Mouse (Mus musculus): ENCODE results near the gene Nxf1. TPM values are rescaled to one million over a fixed set of nuclear protein-coding genes. Genes with fewer than 3 reads are reported as not detected.
A peak's percentile ranks its signal among the peaks of the same experiment; 100 is the strongest.
"Not testable (repeated sequence)": the region's sequence is repeated elsewhere in the genome, so short reads cannot be mapped to it uniquely, and the experiment has no call there.

The Nxf1 gene
- 96.6 and 113 TPM in 2 replicates for polyA plus RNA-seq (2012; rRNA removed)

GRCm38 (mm10) chr19:8756635-8757387, at the start of gene Nxf1:
TSS of gene Nxf1 (plus strand) at chr19:8757073.
- no peak for DNase-seq (ENCODE audit: low read depth)

DNA sequence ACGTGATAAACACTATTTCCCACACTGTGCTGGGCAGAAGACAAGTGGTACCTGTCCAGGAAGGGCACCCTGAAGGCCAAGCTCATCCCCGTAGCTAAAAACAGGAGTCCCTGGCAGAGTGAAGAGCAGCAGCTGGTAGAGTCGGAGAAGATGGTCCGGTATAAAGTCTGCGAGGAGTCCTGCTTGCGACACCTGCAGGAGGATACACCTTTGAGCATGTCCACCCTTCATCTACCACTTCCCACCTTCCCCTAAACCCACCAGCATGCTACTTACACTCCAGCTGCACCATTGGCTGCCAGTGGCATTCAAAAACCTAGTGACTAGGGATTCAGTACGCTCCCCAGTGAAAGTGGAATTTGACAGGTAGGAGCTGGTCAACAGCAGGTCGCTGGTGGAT, 47.9 kb upstream of the Nxf1 start:
- no peak for DNase-seq (ENCODE audit: low read depth)

- DNase-seq (ENCODE audit: low read depth), result peak; percentile 100
Observed at GRCm38 (mm10) chr19:8710057-8710456, 46.8 kb upstream of the Nxf1 start.

DNA sequence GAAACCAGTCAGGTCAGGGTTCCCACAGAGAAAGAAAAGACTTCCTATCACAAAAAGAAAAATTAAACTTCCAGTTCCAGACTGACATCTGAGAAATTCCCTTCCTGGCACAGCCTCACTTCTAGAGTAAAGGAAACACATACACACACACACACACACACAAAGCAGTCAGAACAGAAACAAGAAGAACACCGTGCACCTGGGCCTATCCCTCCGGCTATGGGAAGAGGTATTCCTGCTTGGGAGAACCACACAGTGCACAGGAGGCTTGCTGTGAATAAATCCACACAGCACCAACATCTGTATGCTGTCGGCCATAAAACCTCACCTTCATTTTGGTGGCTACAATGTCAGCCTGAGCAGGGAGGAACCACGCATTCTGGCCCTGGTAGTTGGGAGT, 45.4 kb upstream of the Nxf1 start:
- DNase-seq (ENCODE audit: low read depth), result no peak

DNA sequence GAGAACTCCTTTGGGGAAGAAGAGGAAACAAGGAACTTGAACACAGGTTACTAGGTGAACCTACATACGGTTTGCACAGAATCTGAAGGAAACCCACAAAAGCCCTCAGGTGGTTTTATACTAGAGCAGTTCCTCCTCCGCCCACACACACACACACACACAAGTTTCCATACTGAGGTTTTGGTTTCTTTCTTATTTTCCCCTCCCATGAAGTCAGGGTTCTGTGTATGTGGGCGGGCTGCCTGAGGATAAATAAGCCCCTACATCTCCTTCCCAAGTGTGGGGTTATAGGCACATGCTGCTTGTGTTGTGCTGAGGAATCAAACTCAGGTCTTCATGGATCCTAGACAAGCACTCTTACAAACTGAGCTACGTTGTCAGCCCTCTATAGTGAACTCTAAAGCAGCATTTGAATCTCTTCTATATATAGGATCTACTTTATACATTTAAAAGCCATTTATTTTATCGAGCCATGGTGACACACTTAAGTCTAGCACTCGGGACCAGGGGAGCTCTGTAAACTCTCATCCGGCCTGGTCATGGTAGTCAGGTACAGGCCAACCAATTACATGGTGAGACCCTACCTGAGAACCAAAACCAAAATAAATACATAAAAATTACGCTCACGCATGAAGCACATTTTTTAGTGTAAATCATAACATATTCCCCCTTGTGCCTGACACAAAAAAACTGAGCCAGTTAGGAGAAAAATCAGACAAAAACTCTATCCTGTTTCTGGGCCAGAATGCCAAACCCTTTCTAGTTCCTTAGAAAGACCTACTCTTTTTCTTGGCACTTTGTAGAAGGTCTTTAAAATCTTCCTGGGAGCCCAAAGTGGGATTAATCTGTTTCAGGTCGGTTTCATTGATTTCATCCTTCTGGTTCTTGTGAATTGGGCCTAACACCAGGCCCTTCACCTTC, 44.7 kb upstream of the Nxf1 start:
- DNase-seq (ENCODE audit: low read depth), result no peak

DNA sequence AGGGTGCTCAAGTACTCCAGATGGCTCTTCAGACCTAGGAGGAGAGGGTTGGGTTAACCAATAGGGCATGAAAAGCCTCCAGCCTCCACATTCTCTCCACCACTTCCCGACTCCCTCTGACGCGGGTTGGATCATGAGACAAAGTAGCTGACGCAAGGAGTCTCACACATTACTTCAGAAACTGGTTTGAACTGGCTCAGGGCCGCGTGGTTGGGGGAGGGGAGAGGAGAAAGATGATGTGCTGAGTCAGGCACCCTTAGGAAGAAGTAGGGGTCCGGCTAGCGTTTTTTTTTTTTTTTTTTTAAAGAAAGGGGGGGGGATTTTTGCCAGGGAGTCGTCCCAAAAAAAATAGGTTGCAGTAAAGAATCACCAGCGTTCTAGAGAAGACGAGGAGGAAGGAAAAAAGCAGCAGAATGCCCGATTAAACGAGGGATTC, 44.0 kb upstream of the Nxf1 start:
- DNase-seq (ENCODE audit: low read depth), result no peak

- DNase-seq (ENCODE audit: low read depth), result no peak
Observed at GRCm38 (mm10) chr19:8713306-8713996, 43.4 kb upstream of the Nxf1 start.

DNA sequence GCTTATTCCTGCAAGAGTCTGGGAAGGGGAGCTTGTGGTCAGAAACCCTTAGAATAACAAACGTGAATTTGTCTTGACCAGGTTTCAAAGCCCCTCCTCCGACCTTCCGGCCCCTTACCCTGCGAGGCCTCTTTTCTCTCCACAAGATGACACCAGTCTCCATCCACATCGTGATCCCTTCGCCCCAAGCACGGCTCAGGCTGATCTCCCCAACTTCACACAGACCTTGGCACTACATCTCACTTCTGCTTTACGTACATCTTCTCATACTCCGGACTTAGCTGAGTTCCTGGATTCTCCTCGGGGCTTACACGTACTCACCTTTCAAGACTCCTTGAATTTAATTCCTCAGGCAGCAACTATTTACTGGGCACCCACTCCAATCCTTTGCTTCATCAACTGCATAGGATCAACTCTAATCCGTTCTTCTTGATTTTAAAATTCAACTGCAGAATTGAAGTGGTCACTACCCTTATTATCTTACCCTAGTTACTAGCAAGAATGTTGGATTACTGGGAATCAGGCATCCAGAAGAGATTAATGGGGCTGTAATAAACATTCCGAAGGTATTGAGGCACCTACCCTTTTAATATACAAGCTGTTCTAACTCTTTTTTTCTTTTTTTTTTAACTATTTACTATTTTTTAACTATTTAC, 42.7 kb upstream of the Nxf1 start:
- DNase-seq (ENCODE audit: low read depth), result no peak

DNA sequence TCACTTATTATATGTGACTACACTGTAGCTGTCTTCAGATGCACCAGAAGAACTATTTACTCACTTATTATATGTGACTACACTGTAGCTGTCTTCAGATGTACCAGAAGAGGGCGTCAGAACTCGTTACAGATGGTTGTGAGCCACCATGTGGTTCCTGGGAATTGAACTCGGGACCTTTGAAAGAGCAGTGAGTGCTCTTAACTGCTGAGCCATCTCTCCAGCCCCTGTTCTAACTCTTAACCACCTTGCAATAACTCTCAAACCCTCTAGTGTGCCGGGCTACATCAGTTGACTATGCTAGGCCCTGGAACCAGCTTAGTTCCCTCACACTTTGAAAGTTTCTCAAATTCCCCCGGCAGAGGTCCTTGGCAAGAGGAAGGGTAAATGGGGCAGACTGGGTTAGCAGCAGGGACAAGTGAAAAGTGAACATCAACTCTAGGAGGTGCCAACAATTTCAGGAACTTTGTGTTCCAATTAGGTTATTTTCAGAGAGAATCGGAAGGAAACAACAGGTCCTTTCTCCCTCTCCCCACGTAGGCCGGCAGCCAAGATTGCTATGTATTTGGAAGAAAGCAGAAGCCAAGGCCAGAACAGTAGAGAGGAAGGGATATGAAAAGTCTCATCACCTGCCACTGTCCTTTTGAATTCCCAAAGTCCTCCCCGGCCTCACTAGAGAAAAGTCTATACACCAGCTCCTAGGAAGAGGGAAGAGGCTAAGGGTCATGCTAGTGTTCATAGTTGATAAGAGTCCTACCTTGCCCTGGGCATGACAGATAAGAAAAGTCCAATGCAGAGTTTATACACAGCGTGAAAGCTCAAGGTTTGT, 42.0 kb upstream of the Nxf1 start:
- no peak for DNase-seq (ENCODE audit: low read depth)

DNA sequence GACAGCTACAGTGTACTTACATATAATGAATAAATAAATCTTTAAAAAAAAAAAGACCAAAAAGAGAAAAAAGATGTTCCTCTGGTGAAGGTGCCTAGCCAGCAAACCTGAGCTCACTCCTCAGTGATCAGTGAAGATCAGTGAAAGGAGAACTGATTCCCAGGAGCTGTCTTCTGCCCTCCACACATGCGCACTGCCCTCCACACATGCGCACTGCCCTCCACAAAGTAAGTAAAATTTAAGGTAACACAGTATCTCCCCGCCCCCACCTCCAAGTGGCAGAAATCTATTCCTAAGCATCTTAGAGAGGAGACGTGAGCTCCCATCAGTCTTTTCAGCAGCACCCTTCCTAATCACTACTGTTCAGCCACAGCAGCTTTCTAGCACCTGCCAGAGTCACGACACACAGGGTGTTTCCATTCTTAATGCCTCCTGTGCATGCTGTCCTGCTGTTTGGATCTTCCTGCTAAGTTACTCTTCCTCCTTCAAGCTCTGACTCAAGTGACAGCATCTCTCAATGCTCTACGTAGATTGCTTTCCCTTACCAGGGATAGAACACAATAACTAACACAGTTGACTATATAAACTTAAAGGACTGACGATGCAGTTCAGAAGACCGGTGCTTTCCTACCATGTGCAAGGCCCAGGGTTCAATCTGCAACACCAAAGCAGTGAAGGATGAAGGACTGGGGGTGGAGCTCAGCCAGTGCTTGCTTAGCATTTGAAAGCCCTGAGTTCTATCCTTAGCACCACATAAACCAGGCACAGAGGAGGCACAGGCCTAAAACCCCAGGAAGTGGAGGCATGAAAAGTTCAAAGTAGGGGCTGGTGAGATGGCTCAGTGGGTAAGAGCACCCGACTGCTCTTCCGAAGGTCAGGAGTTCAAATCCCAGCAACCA, 40.8 kb upstream of the Nxf1 start:
- no peak for DNase-seq (ENCODE audit: low read depth)

- DNase-seq (ENCODE audit: low read depth), result no peak
Observed at GRCm38 (mm10) chr19:8716767-8717475, 40.0 kb upstream of the Nxf1 start.

DNA sequence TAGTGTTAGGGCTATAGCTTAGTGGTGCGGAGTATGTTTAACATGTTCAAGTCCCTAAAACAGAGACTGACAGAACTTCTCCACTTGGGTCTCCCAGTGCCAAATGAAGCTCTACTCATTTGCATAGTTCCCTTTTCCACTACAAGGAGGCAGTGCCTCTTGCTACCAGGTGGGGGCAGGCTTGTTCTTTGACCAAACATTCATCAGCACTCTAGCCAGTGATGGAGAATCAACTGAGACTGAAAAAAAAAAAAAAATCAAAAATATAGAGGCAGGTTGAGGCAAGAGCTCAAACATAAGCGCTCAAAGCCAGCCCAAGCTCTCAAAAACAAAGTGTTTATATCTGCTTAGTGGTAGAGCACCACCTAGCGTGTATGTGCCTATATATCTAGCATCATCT, 38.5 kb upstream of the Nxf1 start:
- no peak for DNase-seq (ENCODE audit: low read depth)

- DNase-seq (ENCODE audit: low read depth), result not testable (repeated sequence)
Observed at GRCm38 (mm10) chr19:8719037-8719436, 37.8 kb upstream of the Nxf1 start.

GRCm38 (mm10) chr19:8721378-8721777, 35.5 kb upstream of the Nxf1 start:
- DNase-seq (ENCODE audit: low read depth), result no peak

- DNase-seq (ENCODE audit: low read depth), result no peak
Observed at GRCm38 (mm10) chr19:8722021-8722420, 34.9 kb upstream of the Nxf1 start.

GRCm38 (mm10) chr19:8722559-8722906, 34.3 kb upstream of the Nxf1 start:
- DNase-seq (ENCODE audit: low read depth), result no peak

DNA sequence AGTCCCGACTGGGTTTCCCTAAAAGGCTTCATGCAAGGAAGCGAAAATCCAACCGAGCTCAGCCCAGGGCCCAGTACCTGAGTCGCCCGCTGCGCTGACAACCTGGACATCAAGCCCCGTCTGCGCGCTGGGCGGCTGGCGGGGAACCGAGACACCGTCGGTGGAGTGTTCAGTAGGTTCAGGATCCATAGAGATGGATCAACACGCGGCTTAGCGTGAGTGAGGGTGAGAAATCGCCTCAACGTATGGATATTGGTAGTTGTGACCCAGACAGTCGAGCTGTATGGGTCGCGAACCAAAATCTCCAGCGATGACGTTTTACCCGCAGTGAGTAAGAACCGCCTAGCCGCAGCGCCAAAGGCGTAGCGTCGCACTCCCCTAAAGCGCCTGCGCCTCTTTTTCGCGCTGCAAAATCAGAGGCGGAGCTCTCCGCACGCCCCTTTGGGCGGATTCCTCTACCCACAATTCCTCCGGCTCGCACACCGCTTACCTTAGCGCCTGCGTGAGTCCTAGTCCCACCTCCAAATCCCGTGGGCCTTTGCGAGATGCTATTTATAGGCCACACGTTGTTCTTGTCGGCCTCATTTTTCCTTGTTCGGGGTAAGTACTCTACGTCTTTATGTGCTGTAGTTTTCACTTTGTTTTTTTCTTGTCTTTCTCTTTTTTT, 33.8 kb upstream of the Nxf1 start, which contains the start of gene Slc3a2:
Slc3a2 (minus strand) TSS at position 463 of the 667 bp plus-strand sequence.
- DNase-seq (ENCODE audit: low read depth), result no peak

- no peak for DNase-seq (ENCODE audit: low read depth)
Observed at GRCm38 (mm10) chr19:8723574-8724346, 33.1 kb upstream of the Nxf1 start.
